Mouse (Mus musculus) kidney, embryonic 16.5 days (tissue): ENCODE data around the gene Wdr38. TPM values are rescaled to one million over a fixed set of nuclear protein-coding genes. Genes with fewer than 3 reads are reported as not detected.

Experiments used
- ATAC-seq: fragments of 200-750 bp; cut with Nextera tagmentation; 2 replicates; pipeline ENCODE4 v1.8.0; 2017; ENCODE audit warnings: moderate TSS enrichment; ENCODE audit not compliant: low FRiP score, low TSS enrichment
- H3K27ac ChIP-seq: fragments of 300-500 bp; sonication (generic); 2 replicates; pipeline ENCODE4 v1.5.1; 2014; ENCODE audit warnings: low read length
- H3K27me3 ChIP-seq: fragments of 300-500 bp; sonication (generic); 2 replicates; pipeline ENCODE4 v1.6.1; 2014; ENCODE audit warnings: low read length, control low read depth, mixed read lengths; ENCODE audit not compliant: insufficient read depth
- H3K36me3 ChIP-seq: fragments of 300-500 bp; sonication (generic); 2 replicates; pipeline ENCODE4 v1.6.1; 2014; ENCODE audit warnings: low read length, control low read depth, mixed read lengths; ENCODE audit not compliant: insufficient read depth
- H3K4me1 ChIP-seq: fragments of 300-500 bp; sonication (generic); 2 replicates; pipeline ENCODE4 v1.6.1; 2014; ENCODE audit warnings: low read length, control low read depth, mixed read lengths; ENCODE audit not compliant: insufficient read depth
- H3K4me2 ChIP-seq: fragments of 300-500 bp; sonication (generic); replicated peaks from 2 replicates; pipeline ENCODE4 v1.6.1; 2014; ENCODE audit warnings: low read depth, low read length
- H3K4me3 ChIP-seq: fragments of 300-500 bp; sonication (generic); 2 replicates; pipeline ENCODE4 v1.5.1; 2014; ENCODE audit warnings: mild to moderate bottlenecking, low read length
- H3K9ac ChIP-seq: fragments of 300-500 bp; sonication (generic); replicated peaks from 2 replicates; pipeline ENCODE4 v1.6.1; 2014; ENCODE audit warnings: low read length
- H3K9me3 ChIP-seq: fragments of 300-500 bp; sonication (generic); 2 replicates; pipeline ENCODE4 v1.6.1; 2016; ENCODE audit warnings: low read length, control low read depth
- WGBS: fragments of 180-500 bp; shearing (Covaris S2); extraction: QIAGEN DNeasy Blood & Tissue Kit; methylation state at CpG from one replicate; pipeline ENCODE4 v1.1.7; 2014; 5-methylcytosine and 5-hydroxymethylcytosine counted together
- polyA plus RNA-seq: library from polyadenylated mRNA; unstranded; fragments of >200 nt; fragmentation: Nextera tagmentation; extraction: Ambion mirVana; gene quantifications from 2 replicates; pipeline ENCODE4 v1.2.1, GENCODE M21; 2015

Wdr38 gene
- polyA plus RNA-seq, 1 experiment from 2014 or later = 1.2 TPM

DNA sequence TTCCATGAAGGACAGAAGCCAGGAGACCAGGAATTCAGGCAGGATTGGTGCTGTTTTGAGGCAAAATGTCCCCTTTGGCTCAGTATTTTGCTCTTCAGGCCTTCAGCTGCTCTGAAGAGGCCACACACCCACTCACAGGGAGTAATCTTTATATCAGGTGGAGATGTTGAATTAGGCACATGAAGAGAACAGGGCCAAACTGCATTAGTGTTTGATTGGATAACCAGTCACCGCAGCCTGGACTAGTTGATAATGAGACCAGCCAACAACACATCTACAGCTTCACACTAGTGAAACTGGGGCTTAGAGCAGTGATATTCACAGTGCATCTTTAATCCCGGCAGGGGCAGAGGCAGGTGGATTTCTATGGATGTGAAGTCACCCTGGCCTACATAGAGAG is 8.3 kb upstream of the Wdr38 start:
- Histone ChIP-seq H3K9me3 (no peaks in the 10 kb centered on the region), H3K4me2 (no peak overlapping the region), H3K9ac (no peak overlapping the region), H3K27ac (no peak overlapping the region), H3K27me3 (no peaks in the 10 kb centered on the region), H3K4me3 (no peak overlapping the region), H3K4me1 (no peaks in the 10 kb centered on the region), H3K36me3 (no peaks in the 10 kb centered on the region)
- WGBS = 93% methylated on average over 2 of the region's 2 CpGs
- ATAC-seq = no peak

DNA sequence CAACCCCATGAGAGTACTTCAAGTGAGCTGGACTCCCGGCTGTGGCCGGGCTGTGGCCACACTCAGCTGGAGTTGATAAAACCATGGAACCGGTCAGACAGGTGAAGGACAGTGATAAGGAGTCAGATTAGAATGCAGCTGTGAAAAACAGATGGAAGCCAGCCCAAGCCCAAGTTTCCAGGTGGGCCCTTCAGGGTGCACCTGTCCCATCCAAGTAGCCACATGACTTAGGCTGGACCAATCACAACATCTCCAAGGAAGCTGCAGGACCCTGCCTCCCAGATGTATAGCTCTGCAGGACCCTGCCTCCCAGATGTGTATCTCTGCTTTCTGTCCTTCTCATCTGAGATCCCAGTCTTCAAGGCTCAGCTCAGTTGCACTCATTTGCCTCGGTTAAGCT is 5.3 kb upstream of the Wdr38 start:
- H3K9me3 ChIP-seq = no peaks in the 10 kb centered on the region
- no peaks in the 10 kb centered on the region for H3K4me1 ChIP-seq
- no peak for ATAC-seq
- no peak overlapping the region for H3K27ac ChIP-seq
- WGBS = 74% methylated on average over 4 of the region's 4 CpGs
- H3K4me3 ChIP-seq = no peak overlapping the region
- no peaks in the 10 kb centered on the region for H3K27me3 ChIP-seq
- H3K36me3 ChIP-seq = no peaks in the 10 kb centered on the region
- H3K9ac ChIP-seq = no peak overlapping the region
- no peak overlapping the region for H3K4me2 ChIP-seq

- Histone ChIP-seq H3K4me2 (no peak overlapping the region), H3K9ac (no peak overlapping the region), H3K4me1 (no peaks in the 10 kb centered on the region), H3K27ac (no peak overlapping the region), H3K9me3 (no peaks in the 10 kb centered on the region), H3K36me3 (no peaks in the 10 kb centered on the region), H3K27me3 (no peaks in the 10 kb centered on the region), H3K4me3 (no peak overlapping the region)
- 41% methylated on average over 4 of the region's 4 CpGs for WGBS
- ATAC-seq = no peak
Measured at GRCm38 (mm10) chr2:38992452-38992851, 4.8 kb upstream of the Wdr38 start.

GRCm38 (mm10) chr2:38999381-38999780 is 2.1 kb downstream of the Wdr38 start:
- Histone ChIP-seq H3K27me3 (no peaks in the 10 kb centered on the region), H3K4me1 (peaks cover 21% of the 10 kb centered on the region), H3K4me3 (no peak overlapping the region), H3K4me2 (no peak overlapping the region), H3K36me3 (peaks cover 41% of the 10 kb centered on the region), H3K9me3 (no peaks in the 10 kb centered on the region), H3K9ac (no peak overlapping the region), H3K27ac (no peak overlapping the region)
- ATAC-seq = no peak
- 42% methylated on average over 4 of the region's 4 CpGs for WGBS

GRCm38 (mm10) chr2:38999910-39000586 is 2.8 kb downstream of the Wdr38 start:
- Histone ChIP-seq H3K27ac (no peak overlapping the region), H3K4me3 (no peak overlapping the region), H3K9ac (no peak overlapping the region), H3K27me3 (no peaks in the 10 kb centered on the region), H3K4me2 (no peak overlapping the region), H3K4me1 (peaks cover 21% of the 10 kb centered on the region), H3K9me3 (no peaks in the 10 kb centered on the region), H3K36me3 (peaks cover 41% of the 10 kb centered on the region)
- 71% methylated on average over 8 of the region's 8 CpGs for WGBS
- no peak for ATAC-seq

- H3K9me3 ChIP-seq = no peaks in the 10 kb centered on the region
- H3K4me3 ChIP-seq = no peak overlapping the region
- no peak overlapping the region for H3K4me2 ChIP-seq
- H3K36me3 ChIP-seq = peaks cover 41% of the 10 kb centered on the region
- H3K9ac ChIP-seq = no peak overlapping the region
- H3K4me1 ChIP-seq = peaks cover 21% of the 10 kb centered on the region
- ATAC-seq = no peak
- H3K27me3 ChIP-seq = no peaks in the 10 kb centered on the region
- H3K27ac ChIP-seq = no peak overlapping the region
- 86% methylated on average over 4 of the region's 4 CpGs for WGBS
Measured at GRCm38 (mm10) chr2:39000587-39000919, 3.3 kb downstream of the Wdr38 start.

DNA sequence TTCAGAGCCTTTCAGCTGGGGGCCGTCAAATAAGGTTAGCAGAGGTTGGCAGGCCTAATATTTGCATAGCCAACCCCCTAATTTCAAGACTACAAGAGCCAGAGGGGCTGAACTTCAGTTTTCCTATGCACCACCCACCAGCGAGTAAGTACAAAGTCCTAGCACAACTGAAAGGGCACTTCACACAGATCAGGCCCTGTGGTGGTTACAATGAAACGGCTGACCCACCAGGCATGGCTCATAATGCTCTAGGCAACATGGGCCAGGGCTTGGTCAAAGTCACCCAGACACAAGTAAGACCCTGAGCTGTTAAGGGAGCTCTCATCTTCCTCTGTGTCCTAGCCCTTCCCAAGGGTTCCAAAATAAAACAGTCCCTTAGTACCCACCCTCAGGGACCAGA is 4.6 kb downstream of the Wdr38 start:
- no peak overlapping the region for H3K9ac ChIP-seq
- no peak overlapping the region for H3K27ac ChIP-seq
- H3K27me3 ChIP-seq = no peaks in the 10 kb centered on the region
- no peak for ATAC-seq
- 76% methylated on average over 3 of the region's 3 CpGs for WGBS
- H3K36me3 ChIP-seq = peaks cover 41% of the 10 kb centered on the region
- H3K4me3 ChIP-seq = no peak overlapping the region
- no peaks in the 10 kb centered on the region for H3K9me3 ChIP-seq
- H3K4me1 ChIP-seq = peaks cover 29% of the 10 kb centered on the region
- H3K4me2 ChIP-seq = no peak overlapping the region

- WGBS = 48% methylated on average over 8 of the region's 8 CpGs
- no peak overlapping the region for H3K27ac ChIP-seq
- H3K4me1 ChIP-seq = peaks cover 34% of the 10 kb centered on the region
- H3K9ac ChIP-seq = peak overlapping the region; percentile 93
- peak overlapping the region; percentile 90 for H3K4me3 ChIP-seq
- ATAC-seq = no peak
- no peaks in the 10 kb centered on the region for H3K9me3 ChIP-seq
- H3K27me3 ChIP-seq = no peaks in the 10 kb centered on the region
- H3K4me2 ChIP-seq = peak overlapping the region; percentile 96
- peaks cover 41% of the 10 kb centered on the region for H3K36me3 ChIP-seq
Measured at GRCm38 (mm10) chr2:39003106-39003505, 5.8 kb downstream of the Wdr38 start.

- H3K4me2 ChIP-seq = peak overlapping the region; percentile 96
- WGBS = 68% methylated on average over 5 of the region's 5 CpGs
- no peak for ATAC-seq
- H3K27me3 ChIP-seq = no peaks in the 10 kb centered on the region
- peak overlapping the region; percentile 93 for H3K9ac ChIP-seq
- no peaks in the 10 kb centered on the region for H3K9me3 ChIP-seq
- H3K4me1 ChIP-seq = peaks cover 34% of the 10 kb centered on the region
- H3K27ac ChIP-seq = no peak overlapping the region
- peaks cover 41% of the 10 kb centered on the region for H3K36me3 ChIP-seq
- H3K4me3 ChIP-seq = peak overlapping the region; percentile 90
Measured at GRCm38 (mm10) chr2:39003512-39003911, 6.2 kb downstream of the Wdr38 start.

- H3K4me3 ChIP-seq = peak overlapping the region; percentile 90
- H3K36me3 ChIP-seq = peaks cover 41% of the 10 kb centered on the region
- H3K4me2 ChIP-seq = peak overlapping the region; percentile 96
- H3K9me3 ChIP-seq = no peaks in the 10 kb centered on the region
- WGBS = 0% methylated on average over 11 of the region's 11 CpGs
- peak; percentile 4; the same call in 1 of the 2 replicates for ATAC-seq
- no peaks in the 10 kb centered on the region for H3K27me3 ChIP-seq
- H3K27ac ChIP-seq = peak overlapping the region; percentile 90
- H3K4me1 ChIP-seq = peaks cover 40% of the 10 kb centered on the region
- H3K9ac ChIP-seq = peak overlapping the region; percentile 93
Measured at GRCm38 (mm10) chr2:39004372-39004771, 7.1 kb downstream of the Wdr38 start.
